Mouse (Mus musculus) ES-CJ7 (cell line): ENCODE results near the gene DXBay18.
A peak's percentile ranks its signal among the peaks of the same experiment; 100 is the strongest.
"Not testable (repeated sequence)": the region's sequence is repeated elsewhere in the genome, so short reads cannot be mapped to it uniquely, and the experiment has no call there.

Experiments used
- DNase-seq: peaks from one replicate; pipeline ENCODE4 v3.0.0; 2011; ENCODE audit warnings: low read depth, low spot score

The DXBay18 gene

GRCm38 (mm10) chrX:73149350-73149749, at the start of gene DXBay18:
TSS of gene DXBay18 (minus strand) at chrX:73149450.
- DNase-seq, result not testable (repeated sequence)

GRCm38 (mm10) chrX:73191934-73192333, 42.7 kb upstream of the DXBay18 start, which contains the start of gene Xlr3b:
TSS of gene Xlr3b (plus strand) at chrX:73192207.
- DNase-seq, result peak; percentile 7

- not testable (repeated sequence) for DNase-seq
Measured at GRCm38 (mm10) chrX:73176889-73177288, 27.6 kb upstream of the DXBay18 start, which contains the start of gene Spin2d. TSS of gene Spin2d (minus strand) at chrX:73176989.

- not testable (repeated sequence) for DNase-seq
Measured at GRCm38 (mm10) chrX:73148496-73148895, 754 bp downstream of the DXBay18 start, which contains the start of gene Xlr5b. TSS of gene Xlr5b (plus strand) at chrX:73148796.

- DNase-seq, result not testable (repeated sequence)
Measured at GRCm38 (mm10) chrX:73143218-73143618, 6.0 kb downstream of the DXBay18 start.

GRCm38 (mm10) chrX:73122859-73123829, 26.1 kb downstream of the DXBay18 start:
- not testable (repeated sequence) for DNase-seq

- DNase-seq, result not testable (repeated sequence)
Measured at GRCm38 (mm10) chrX:73116747-73117146, 32.5 kb downstream of the DXBay18 start, which contains the start of gene Gm14685. TSS of gene Gm14685 (plus strand) at chrX:73117047.

- peak; percentile 55 for DNase-seq
Measured at GRCm38 (mm10) chrX:73096941-73097508, 52.2 kb downstream of the DXBay18 start, which contains the start of gene Xlr3a. TSS of gene Xlr3a (minus strand) at chrX:73097095.
